Mouse (Mus musculus): ENCODE results near the gene Acvr2b. TPM values are rescaled to one million over a fixed set of nuclear protein-coding genes. Genes with fewer than 3 reads are reported as not detected.

The Acvr2b gene
- total RNA-seq, 2 experiments from 2014 or later: 15.5 to 16.4 TPM

GRCm38 (mm10) chr9:119472412-119472918, 70.5 kb downstream of the Acvr2b start:
- no peak for DNase-seq (ENCODE audit: low spot score in 2 of 2)

- no peak for DNase-seq (ENCODE audit: low spot score in 2 of 2)
These were observed 71.1 kb downstream of the Acvr2b start for GRCm38 (mm10) chr9:119473011-119473410.

DNA sequence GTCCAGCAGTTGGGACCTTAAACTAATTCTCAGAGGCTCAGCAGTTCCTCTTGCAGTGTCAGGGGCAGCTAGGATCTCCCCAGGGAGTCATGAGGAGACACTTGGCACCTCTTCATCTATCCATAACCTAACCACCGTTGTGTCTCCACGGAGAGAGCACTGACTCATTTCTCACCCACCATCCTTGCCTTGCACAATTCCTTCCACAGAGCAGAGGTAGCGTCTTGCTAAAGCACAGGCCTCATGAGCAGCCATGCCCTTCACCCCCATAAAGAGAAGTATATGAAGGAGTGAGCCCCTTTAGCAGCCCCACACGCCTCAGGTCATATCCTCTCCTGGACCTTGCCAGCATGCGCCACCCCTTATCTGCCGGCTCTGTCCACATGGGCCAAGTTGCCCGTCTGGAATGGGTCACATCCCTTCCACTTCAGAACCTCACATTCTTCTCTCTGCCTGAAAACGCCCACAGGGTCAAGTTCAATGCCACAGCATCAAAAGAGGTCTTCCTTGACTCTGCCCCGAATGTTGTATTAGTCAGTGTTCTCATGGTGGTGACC, 71.8 kb downstream of the Acvr2b start:
- no peak for DNase-seq (ENCODE audit: low spot score in 2 of 2)

GRCm38 (mm10) chr9:119474717-119475611, 73.0 kb downstream of the Acvr2b start:
- no peak for DNase-seq (ENCODE audit: low spot score in 2 of 2)

DNA sequence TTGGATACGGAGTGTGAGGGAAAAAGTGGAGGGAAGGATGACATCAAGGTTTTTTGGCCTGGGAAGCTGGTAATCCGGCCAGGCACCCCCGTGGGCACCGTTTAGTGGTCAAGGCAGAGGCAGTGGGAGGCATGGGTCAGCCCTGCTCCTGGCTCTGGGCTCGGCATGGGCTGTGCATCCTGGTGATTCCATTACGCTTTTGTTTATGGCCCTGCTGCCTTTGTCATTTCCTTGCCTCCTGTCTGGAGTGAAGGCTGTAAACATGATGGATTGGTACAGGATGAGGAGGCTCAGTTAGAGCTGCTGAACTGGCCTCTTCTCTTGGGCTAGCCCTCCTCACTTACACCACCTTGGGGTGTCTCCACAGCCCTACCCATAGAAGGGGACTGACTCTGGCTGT, 75.8 kb downstream of the Acvr2b start:
- no peak for DNase-seq (ENCODE audit: low spot score in 2 of 2)

DNA sequence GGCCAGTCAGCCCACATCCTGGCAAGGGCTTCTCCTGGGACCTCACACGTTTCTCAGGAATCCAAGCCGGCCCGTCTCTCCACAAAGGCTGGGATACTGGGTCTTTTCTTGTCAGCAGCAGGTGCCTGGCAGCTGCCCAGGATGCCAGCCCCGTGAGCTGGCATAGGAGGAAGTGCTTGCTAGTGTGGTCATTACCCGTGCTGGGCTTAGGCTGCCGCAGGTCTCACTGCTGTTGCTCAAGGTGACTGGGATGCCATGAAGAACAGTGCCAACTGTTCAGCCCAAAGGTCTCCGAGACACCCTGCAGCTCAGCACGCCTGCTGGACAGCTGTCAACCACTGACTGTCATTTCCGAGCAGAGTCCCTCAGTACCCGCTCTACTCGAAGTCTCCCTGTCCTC, 76.4 kb downstream of the Acvr2b start:
- no peak for DNase-seq (ENCODE audit: low spot score in 2 of 2)

DNA sequence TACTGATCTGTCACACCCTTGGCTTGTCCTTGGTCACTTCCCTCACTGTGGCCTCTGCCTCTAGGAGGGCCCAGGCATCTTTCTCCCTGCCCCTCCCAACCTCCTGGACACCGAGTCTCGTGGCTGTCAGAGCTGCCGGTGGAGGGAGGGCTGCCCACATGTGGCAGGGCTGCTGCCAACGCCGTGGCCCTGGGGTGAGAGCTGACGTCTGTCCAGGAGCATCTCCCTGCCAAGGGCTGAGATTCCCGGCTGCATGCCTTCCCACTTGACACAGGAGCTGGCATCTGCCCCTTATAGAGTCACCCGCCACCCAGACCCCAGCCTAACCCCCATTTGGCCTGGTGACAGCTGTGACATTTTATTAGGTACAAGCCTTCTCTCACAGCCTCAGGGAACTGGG, 77.4 kb downstream of the Acvr2b start:
- DNase-seq (ENCODE audit: low spot score in 2 of 2): no peak

DNA sequence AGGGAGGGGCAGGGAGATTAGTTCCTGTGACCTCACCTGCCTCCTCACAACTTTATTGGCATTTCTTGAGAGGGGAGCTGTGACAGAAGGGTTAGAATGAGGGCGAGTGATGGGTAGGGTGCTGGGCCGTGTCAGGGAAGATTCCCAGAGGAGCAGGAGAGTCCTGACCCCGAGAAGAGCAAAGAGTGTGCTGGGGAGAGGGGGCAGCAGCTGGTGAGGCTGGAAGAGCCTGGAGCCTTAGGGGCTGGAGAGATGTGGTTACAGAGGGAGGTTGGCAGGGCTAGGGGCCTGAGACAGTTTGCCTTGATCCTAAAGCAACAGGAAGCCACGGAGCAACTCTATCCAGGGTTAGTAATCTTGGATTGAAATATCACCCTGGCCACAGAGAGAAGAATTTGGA, 79.7 kb downstream of the Acvr2b start:
- no peak for DNase-seq (ENCODE audit: low spot score in 2 of 2)

- DNase-seq (ENCODE audit: low spot score in 2 of 2): no peak
These were observed 81.8 kb downstream of the Acvr2b start for GRCm38 (mm10) chr9:119483554-119484353.

DNA sequence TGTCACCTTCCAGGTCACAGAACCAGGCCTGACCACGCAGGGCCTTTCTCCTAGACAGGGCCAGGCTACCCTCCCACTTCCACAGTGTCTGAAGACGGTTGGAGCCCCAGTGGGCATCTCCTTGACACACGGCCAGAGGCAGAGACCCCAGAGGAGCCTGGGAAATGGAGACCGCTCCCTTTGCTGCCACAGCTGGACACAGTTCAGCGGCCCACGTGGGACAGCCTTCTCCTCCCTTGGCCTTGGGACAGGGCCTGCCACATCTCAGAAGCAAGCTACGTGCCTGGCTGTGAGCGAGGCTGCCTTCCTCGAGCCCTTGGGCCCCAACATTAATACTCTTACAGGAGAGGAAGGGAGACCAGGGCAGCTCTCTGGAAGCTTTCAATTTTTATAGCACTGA, 82.5 kb downstream of the Acvr2b start:
- no peak for DNase-seq (ENCODE audit: low spot score in 2 of 2)

Other genes with a start within 250 kb of the Acvr2b start
- gene Acaa1b, start 245.0 kb upstream of the Acvr2b start, total RNA-seq (2021): 1 to 10 TPM; 1.3 to 1.5 TPM
- not detected for gene Gm47289, start 243.0 kb upstream of the Acvr2b start, total RNA-seq (2021)
- gene Slc22a13, start 193.0 kb upstream of the Acvr2b start, total RNA-seq (2021): not detected
- gene Oxsr1, start 79.7 kb upstream of the Acvr2b start, total RNA-seq (2021): 10 to 100 TPM; 32.1 to 33.8 TPM
- gene Acaa1a, start 62.4 kb upstream of the Acvr2b start, total RNA-seq (2021): 10 to 100 TPM; 63.9 to 70.5 TPM
- gene Myd88, start 60.7 kb upstream of the Acvr2b start, total RNA-seq (2021): 1 to 10 TPM; 6.5 to 7.9 TPM
- gene Xylb, start 44.7 kb upstream of the Acvr2b start, total RNA-seq (2021): 1 to 10 TPM; 4.1 to 4.3 TPM
- gene Slc22a14, start 36.6 kb upstream of the Acvr2b start, total RNA-seq (2021): not detected
- gene Exog, start 42.8 kb downstream of the Acvr2b start, total RNA-seq (2021): 10 to 100 TPM; 23.7 to 24.8 TPM
- gene Scn5a, start 176.9 kb downstream of the Acvr2b start, total RNA-seq (2021): 1 to 10 TPM; 5.0 to 5.4 TPM